Mouse (Mus musculus): ENCODE measurements around the gene Faiml.

Gene Faiml

DNA sequence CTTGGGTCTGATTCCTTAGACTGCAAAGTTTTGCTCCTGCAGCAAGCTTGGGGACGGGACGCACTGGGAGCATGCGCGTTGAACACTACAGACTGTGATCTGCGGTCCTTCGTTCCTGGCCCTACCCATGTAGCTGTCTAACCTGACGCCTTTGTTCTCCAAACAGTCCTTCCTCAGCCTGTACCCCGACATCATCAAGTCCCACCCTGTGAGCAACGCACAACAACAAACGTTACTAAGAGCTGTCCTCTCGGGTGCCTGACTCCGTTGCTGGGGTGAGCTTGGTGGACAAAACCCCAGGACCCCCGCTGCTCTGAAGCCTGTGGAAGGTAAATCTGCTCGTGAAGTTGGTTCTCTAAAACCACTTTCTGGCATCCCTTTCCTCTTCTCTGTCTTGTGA, at the start of gene Faiml:
Gene Faiml, minus strand, starts transcription at position 101 of the 400 bp plus-strand sequence.
- DNase-seq (ENCODE audit: low read depth, low spot score), result no peak

DNA sequence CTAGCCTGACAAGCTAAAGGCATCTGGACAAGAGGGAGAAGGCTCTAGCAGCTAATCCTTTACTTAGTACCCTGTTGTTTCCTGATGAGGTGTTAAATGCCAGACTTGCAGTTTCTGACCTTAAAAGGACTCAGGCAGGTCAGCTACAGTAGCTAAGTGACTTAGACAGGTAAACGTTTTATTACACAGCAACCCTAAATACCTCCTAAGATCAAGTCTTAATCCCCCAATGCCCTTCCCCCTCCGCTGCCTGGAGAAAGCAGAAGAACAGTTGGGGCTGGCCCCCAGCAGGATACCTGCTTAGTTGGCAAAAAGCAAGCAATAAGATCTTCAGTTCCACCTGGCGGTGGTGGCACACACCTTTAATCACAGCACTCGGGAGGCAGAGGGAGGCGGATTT, 21.9 kb upstream of the Faiml start:
- no peak for DNase-seq (ENCODE audit: low read depth, low spot score)

DNA sequence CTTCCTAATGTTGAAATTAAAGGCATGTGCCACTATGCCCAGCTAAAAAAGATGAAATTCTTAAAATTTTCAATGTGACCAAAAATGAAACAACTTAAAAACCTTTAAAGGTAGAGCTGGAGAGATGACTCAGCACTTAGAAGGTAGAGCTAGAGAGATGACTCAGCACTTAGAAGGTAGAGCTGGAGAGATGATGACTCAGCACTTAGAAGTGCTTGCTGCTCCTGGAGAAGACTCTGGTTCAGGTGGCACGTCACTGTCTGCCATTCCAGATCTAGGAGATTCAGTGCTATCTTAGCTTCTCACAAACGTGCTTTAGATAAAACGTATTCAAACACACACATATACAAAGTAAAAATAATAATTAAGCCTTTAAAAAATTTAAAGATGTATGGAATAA, 19.8 kb upstream of the Faiml start:
- DNase-seq (ENCODE audit: low read depth, low spot score), result no peak

DNA sequence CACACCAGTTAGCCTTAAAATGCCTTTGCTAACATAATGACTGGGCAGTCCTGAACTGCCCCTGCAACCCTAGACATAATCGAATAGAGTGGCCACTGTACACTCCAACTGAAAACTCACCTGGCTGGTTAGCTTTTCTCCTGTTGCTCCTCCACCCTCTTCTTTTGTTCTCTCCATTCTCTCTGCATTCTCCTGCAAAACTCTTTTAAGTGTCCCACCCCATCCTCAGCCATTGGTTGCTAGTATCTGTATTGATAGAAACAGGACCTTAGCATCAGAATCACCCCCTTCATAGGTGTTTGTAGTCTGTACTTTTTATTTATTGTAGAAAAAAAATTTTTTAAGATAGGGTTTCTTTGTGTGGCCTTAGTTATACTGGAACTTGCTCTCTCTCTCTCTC, 19.2 kb upstream of the Faiml start:
- DNase-seq (ENCODE audit: low read depth, low spot score), result no peak

DNA sequence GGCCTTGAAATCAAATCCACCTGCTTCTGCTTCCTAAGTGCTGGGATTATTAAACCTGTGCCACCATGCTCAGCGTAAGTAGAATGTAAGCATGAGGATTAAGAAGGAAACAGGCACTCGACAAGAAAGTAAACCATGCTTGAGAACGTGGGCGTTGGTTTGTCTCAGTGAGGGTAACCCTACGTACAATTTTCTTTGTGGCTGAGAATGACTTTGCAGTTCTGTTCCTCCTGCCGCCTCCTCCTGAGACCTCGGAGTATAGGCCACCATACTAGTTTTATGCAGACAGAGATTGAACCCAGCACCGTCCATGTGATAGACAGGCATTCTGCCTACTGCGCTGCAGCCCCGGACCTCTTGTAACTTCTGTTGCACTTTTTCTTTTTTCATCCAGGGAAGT, 16.8 kb upstream of the Faiml start:
- DNase-seq (ENCODE audit: low read depth, low spot score), result no peak

DNA sequence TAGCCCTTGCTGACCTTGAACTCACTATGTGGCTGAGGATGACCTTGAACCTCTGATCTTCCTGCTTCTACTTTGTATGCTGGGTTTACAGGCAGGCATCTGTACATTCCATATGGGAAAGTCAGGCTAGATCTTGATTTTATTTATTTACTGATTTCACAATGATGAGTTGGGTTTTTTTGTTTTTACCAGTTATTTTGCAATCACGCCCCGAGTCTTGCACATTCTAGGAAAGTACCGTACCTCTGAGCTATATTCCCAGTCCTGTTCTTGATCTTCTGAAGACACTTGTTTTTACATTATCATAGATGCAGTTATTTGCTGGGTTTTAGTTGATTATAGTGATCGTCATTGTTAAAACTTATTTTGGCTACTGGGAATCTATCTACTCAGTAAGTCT, 11.9 kb upstream of the Faiml start:
- DNase-seq (ENCODE audit: low read depth, low spot score), result no peak

DNA sequence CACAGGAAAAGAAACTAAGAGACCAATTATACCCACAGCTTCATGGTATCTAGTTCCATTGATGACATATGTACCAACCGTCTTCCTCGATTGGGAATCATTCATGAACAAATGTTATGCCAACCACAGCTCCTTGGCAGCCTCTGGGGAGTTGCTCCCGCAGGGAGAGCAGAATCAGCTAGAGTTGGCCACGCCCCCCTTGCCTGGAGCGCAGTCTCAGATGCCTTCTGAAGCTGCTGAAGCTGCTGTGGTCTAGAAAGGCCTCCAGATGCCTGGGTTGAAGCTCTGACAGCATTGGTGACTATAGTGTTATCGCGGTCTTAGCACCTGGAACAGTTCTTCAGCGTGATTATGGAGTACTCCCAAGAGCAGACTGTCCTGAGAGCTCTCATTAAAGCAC, 11.3 kb upstream of the Faiml start:
- DNase-seq (ENCODE audit: low read depth, low spot score), result no peak

DNA sequence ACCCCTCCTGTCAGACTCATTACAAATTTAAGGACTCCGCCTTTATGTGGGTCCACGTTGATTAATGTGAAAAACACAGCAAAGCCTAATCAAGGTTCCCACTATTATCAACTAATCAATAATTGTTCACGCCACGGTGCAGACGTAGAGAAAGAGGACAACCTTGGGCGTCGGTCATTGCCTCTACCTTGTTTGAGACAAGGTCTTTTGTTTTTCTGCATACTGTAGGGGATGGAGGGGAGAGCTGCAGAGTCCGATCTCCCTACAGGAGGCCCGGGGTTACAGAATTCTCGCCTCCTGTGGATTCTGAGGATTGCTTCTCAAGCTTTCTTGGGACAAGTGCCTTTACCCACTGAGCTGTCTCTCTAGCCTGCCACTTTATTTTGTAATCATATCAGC, 6.9 kb upstream of the Faiml start:
- DNase-seq (ENCODE audit: low read depth, low spot score), result no peak

DNA sequence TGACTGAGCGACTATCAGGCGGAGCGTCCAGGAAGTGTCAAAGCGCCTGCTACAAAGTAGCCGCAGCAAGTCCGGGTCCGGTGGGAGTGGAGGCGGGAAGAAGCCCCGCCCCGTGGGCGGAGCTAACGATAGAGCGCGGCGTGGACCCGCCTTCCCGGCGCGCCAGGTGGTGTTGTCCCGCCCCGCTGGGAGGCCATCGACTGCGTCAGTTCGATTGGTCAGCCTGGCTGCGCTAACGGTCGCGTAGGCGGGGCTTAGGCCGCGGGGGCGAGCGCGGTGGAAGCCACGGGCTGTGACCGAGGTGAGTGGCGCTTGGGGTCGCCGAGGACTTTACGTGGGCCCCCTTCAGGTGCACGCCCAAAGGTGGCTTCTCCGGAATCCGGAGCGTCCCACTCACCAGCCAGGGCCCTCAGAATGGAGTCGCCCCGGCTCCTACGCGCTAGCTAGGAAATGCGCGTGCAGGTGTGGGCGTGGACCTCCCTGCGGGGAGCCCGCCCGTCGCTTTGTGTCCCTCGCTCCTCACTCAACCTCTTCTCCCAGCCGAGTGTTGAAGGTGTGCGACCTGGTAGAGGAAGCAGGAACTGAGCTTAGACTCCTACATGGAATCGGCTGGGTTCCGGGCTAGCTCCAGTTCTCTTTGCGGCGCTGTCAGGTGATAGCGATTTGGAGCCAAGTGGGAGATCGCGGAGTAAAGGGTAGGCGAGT, 6.3 kb upstream of the Faiml start, which contains the start of gene Cep70:
Gene Cep70, plus strand, starts transcription at position 178 of the 705 bp plus-strand sequence.
- DNase-seq (ENCODE audit: low read depth, low spot score), result peak; percentile 92

DNA sequence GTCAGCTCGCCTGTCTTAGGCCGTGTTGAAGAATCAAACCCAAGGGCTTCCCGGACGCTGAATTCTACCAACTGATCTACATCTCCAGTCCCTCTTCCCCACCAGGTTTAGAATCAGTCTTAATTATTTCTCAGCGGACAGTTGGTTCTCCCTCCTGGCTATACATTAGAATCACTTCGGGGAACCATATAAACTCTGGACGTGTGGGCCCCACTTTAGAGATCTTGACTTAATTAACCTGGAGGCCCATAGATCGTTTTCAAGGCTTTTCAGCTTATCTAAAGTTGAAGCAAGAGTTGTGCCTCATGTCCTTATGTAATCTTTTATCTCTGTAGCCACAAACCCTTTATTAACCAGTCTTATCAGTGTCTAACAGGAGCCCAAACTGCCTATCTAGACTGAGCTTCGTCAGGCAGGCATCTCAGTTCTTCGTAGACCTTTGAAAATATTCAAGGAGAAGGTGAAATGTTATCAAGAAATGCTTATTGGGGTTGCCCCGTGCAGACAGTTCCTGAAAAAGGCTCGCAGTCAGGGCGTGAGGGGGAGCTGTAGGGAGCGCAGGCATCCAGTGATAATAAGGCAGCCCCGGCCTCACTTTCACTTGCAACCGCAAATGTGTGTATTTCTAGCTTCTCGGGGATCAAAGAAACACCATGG, 5.6 kb upstream of the Faiml start:
- DNase-seq (ENCODE audit: low read depth, low spot score), result no peak

DNA sequence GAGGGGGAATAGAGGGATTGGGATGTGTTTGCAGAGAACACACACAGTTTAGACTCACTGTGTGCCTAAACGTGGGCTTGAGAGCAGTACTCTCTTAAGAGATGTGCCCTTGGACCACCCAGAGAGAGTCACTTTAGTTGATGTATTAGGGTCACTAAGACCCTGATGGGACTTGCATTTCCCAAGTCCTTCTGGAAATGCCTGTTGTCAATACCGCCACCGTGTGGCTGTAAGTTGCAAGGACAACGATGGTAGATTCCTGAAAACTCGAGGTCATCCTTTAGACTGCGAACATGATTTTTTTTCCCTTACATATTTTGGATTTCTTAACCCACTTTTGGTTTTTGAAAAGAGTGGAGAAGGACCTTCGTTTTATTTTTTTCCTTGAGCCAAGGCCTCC, 5.0 kb upstream of the Faiml start:
- peak; percentile 61 for DNase-seq (ENCODE audit: low read depth, low spot score)

DNA sequence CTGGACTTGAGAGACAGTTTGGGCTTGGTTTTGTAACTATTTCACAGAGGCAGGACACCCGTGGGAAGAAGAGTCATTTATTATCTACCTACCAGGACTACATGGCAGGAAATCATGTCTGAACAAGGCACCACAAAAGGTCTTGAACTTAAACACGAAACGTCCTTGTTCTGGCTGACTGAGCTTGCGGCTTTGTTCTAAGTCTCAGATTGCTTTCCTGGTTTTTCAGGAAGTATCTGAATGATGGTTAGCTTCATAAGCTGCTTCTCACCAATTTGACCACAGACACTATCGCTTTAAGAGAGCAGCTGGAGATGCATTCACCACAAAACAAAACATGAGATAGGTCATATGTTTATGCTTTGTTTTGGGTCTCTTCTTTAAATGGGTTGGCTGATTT, 3.5 kb upstream of the Faiml start:
- no peak for DNase-seq (ENCODE audit: low read depth, low spot score)

DNA sequence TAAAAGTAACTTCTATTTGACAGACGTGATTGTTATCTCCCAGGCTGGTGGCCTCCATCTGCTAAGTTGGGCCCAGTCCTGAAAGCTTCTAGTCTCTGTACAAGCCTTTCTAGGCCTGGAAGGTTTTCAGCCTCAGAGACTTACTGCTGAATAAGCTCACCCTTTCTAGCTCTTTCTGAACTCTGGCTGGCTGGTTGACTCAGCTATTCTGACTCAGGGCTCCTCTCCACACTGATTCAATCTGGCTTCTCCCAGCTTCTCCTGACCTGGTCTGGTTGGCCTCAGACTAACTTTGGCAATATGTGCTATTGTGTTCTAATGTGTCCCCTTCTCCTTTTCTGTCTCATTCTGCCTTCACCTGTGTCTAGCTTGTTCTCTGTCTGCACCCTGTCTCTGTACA, 2.2 kb upstream of the Faiml start:
- DNase-seq (ENCODE audit: low read depth, low spot score), result no peak

DNA sequence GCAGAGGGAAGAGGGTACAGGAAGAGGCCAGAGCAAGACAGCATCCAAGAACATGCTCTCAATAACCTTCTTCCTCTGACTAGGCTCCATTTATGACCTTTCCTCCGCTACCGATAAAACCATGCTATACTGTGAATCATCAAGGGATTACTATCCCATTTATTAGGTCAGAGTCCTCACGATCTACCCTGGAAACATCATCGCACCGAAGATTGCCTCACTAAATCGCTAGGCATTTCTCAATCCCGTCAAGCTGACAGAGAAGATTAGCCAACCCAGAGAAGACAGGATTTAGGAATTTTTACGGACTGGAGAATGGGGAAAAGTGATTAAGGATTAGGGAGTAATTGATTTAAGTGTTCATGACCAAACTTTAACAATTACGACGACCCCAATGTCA, 1.2 kb upstream of the Faiml start:
- DNase-seq (ENCODE audit: low read depth, low spot score), result no peak

DNA sequence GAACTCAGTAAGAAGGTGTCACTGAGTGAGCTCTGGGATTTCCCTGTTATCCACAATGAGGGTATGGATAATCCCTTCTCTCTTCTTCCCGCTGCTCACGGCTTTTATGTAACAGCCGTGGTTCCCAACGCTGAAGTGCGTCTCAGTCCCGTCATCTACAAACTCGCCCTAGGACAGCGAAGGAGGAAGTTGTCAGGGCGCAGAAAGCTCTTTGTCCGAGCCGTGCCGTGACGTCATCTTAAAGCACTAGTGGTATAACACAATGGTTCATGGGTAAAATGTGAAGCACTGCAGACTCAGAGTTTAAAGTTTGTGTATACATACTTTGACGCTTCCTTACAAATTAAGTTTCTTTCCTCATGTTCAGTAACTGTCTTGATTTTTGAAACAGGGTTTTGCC, 7.6 kb downstream of the Faiml start:
- DNase-seq (ENCODE audit: low read depth, low spot score), result no peak

DNA sequence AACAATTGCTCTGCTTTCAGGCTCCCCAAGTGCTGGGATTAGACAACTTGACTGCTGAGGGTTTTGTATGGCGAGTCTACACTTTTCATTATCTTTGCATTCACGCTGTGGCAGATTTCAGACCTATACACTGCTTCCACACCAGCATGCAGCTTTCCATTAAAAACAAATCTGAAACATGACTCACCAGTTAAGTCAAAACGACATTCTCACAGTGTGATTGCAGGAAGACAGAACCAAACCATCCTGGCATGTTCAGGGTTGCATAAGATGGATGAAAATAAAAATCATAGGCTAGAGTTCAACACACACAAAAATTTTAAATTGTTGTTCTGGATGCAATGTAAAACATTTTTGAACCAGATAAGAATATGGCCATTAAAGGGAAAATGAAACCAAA, 12.5 kb downstream of the Faiml start:
- DNase-seq (ENCODE audit: low read depth, low spot score), result no peak

DNA sequence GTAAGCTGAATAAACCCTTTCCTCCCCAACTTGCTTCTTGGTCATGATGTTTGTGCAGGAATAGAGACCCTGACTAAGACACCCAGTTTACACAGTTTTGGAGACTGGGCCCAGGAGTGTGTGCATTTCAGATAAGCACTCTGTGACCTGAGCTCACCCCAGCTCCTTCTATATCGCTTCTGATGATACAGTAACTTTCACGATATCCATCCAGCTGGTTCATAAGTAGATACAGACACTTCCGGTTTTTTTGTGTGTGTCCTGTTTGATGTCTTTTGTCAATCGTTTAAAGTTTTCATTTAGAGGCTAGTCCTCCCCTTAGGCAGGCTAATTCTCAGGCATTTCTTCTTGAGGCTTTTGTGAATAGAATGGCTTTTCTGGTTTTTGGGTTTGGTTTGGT, 15.4 kb downstream of the Faiml start:
- no peak for DNase-seq (ENCODE audit: low read depth, low spot score)

DNA sequence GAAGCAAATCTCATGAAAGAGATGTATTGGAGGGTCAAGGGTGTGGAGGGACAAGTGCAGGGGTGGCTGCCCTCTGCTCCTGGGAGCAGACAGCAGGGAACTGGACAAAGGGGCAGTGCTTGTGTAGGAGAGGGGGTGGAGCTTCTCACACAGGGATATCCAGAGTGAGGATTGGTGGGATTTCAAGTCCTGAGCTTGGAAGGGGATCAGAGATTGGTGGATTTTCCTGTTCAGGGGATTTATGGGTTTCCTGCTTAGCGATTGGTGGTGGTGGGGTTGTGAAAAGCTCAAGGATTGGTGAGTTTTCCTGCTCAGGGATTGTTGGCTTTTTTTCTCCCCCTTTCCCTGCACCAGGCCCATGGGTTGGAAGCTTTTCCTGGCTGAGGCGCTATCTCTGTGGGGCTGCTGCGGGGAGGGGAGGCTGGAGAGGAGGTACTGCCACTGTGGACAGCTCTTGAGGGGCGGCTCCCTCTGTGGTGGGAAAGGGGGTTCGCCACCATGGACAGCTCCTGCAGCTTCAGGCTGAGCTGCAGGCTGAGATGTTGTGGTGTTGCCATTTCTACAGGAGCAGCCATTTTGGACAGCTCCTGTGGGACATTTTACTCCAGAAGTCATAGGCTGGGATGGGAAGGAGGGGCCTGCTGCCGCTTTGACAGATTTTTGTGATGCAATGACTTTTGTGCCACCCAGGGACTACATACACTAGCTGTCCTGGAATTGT, 18.9 kb downstream of the Faiml start:
- DNase-seq (ENCODE audit: low read depth, low spot score), result no peak

DNA sequence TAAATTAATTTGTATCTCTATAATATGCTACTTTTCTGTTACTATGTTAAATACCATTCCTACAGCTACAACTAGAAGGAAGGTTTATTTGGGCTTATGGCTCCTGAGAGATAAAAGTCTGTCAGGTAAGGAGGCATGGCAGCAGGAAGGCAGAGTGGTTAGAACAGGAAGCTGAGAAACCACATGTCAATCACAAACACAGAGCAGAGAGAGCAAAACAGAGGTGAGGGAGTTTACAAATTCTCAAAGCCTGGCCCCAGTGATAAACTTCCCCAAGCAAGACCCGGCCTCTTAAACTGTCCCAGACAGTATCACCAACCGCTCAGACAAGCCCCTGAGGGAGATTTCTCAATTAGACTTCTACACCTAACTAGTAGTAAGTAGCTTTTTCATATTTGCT, 20.9 kb downstream of the Faiml start:
- DNase-seq (ENCODE audit: low read depth, low spot score), result no peak

DNA sequence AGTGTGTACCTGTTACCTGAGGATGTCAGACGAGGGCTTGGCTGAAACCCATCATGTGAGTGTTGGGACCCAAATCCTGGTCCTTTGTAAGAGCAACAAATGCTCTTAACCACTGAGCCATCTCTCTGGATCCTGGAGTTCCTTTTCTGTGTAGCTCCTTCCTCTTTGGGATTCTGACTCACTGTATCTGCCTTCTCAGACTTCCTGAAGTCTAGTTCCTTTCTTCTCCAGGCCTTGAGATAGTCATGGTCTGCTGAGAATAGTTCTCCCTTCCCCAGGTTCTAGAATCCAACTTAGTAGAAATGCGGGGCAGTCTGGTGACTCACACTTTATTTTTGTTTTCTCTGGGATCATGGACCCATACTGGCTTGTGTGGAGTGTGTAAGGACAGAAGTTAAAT, 24.4 kb downstream of the Faiml start:
- no peak for DNase-seq (ENCODE audit: low read depth, low spot score)

DNA sequence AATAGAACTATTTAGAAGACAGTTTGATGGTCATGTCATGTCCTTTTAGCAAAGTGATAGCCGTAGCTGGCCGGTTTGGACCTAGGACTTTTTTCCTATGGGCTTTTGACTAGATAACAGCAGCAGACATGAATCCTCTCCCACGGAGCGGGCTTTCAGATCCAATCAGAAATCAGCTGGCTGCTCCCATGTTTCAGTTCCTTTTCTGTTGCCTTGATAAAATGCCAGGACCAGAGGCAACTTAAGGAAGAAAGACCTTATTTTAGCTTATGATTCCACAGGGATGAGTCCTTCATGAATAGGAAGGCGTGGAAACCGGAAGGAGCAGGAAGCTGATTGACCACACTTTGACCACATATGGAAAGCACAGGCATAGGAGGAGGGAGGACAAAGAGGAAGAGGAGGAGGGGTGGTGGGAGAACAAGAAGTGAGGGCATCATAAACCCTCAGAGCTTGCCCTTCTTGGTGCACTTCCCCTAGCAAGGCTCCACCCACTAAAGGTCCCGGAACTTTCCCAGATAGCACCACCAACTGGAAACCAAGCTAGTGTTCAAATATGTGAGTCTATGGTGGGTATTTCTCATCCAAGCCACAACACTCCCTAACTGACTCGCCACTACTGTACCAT, 53.9 kb downstream of the Faiml start:
- no peak for DNase-seq (ENCODE audit: low read depth, low spot score)

DNA sequence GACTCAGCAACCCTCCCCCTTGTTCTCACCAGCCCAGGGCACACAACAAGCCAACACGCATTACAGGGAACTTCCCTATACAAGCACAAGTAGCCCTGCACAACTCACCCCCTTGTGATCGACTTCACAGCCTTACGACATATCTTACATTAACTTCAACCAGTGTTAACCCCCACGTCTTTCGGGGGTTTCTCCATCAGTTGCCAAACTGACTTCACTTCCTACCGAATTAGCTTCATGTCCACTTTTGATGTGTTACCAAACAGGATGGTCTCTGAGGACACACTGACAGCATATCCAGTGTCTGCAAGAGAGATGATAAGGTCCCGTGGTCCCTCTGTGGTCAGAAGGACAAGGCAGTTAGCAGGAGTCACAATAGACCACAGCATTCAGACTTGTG, 54.9 kb downstream of the Faiml start:
- DNase-seq (ENCODE audit: low read depth, low spot score), result no peak

DNA sequence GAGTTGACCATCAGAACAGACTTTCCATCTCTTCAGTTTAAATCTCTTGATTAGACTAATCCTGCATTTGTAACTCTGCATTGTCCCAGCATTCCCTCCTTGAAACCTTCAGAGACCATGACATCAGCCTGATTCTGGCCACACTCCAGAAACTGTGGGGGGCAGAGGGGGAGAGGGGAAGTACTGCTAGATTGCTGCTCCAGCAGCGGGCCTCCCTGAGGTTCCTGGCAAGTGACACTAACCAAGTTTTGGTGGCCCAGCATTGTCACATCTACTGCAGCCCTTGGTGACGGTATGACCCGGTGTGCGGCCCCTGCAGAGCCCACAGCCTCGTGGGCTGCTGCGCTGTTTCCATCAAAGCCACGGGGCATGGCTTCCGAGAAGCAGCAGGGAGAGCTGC, 56.8 kb downstream of the Faiml start:
- DNase-seq (ENCODE audit: low read depth, low spot score), result no peak
